Mouse (Mus musculus) monocyte, adult 5-6 weeks (primary cell): Measurements from ENCODE around the gene Gldc. TPM values are rescaled to one million over a fixed set of nuclear protein-coding genes. Genes with fewer than 3 reads are reported as not detected.

Experiments used
- ATAC-seq: fragments of 153-309, 156-312 bp; replicated peaks from 2 replicates; pipeline ENCODE4 v1.8.0; 2017; ENCODE audit warnings: mild to moderate bottlenecking; ENCODE audit not compliant: low TSS enrichment, insufficient number of reproducible peaks, severe bottlenecking, poor library complexity, low FRiP score
- total RNA-seq: library from RNA; stranded (forward); fragments of 200-1000, 200-491, 200-594 nt; gene quantifications from 3 replicates; pipeline ENCODE4 v1.2.3, GENCODE M21; 2017

The Gldc gene
- total RNA-seq, 1 experiment from 2014 or later = not detected

DNA sequence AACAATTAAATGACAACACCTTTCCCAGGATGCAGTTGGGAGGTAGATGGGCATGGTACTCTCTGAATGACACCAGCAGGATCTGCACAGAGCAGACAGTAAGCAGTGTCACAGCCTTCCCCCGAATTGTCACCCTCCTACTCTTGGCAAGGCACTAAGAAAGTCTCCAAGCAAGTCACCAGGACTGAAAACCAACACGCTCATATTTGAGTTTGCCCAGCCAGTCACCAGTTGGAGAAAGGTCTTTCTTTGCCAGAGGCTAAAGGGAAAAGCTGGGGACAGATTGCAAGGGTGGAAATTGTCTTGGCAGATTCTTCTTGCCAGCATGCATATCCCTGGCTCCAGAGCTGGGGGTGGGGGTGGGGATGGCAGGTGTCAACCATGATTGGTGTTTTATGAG lies 11.0 kb downstream of the Gldc start:
- no peak for ATAC-seq

GRCm38 (mm10) chr19:30162808-30163207 lies 12.4 kb downstream of the Gldc start:
- ATAC-seq = no peak

DNA sequence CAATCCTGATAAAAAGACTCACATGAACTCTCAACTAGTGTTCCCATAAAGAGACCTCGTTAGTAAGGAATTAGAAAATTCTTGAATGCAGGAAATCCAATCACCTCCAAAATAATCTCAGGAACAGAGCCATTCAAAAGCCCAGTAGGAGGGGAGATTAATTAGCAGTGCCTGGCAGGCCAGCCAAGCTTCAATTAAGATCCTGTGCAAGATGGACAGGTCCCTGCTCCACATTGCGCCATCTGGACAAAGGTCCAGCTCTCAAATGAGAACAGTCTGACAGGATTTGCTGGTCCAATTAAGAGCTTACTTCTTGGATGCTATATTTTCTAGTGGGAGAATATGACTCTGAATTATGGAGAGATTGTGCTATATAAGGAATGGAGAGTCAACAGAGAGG lies 15.2 kb downstream of the Gldc start:
- no peak for ATAC-seq

DNA sequence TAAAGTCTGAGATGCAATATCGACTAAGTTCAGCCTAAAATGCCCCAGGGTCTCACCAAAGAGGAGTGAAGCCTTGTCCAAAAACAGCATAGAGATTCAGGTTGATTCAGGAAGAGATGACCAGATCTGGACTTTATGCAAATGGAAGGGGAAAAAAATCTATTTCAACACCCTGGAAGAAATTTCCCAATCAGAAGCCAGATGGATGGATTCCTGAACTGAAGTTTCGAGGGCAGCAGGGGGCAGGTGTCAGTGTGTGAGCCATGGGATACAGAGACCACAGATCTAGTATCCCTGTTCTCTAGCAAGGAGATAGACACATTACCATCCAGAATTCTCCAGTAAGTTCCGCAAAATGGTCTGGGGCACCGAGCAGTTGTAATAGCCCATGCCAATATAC lies 17.0 kb downstream of the Gldc start:
- no peak for ATAC-seq

GRCm38 (mm10) chr19:30157031-30157687 lies 18.1 kb downstream of the Gldc start:
- ATAC-seq = no peak

- no peak for ATAC-seq
These were observed 21.5 kb downstream of the Gldc start for GRCm38 (mm10) chr19:30153729-30154128.

DNA sequence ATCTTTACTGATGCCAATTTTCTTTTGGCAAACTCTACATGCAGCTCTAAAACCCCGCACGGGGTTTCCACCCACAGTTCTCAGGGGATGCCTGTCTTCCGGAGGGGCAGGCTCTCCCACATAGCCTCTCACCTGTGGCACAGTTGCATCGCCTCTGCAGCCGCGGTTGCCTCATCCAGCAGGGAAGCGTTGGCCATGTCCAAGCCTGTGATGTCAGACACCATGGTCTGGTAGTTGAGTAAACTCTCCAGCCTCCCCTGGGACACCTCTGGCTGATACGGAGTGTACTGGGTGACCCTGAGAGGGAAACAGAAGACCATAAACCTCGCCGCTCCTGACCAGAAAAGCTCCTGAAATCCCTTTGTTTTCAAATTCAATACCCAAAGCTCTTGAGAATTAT lies 23.9 kb downstream of the Gldc start:
- no peak for ATAC-seq

DNA sequence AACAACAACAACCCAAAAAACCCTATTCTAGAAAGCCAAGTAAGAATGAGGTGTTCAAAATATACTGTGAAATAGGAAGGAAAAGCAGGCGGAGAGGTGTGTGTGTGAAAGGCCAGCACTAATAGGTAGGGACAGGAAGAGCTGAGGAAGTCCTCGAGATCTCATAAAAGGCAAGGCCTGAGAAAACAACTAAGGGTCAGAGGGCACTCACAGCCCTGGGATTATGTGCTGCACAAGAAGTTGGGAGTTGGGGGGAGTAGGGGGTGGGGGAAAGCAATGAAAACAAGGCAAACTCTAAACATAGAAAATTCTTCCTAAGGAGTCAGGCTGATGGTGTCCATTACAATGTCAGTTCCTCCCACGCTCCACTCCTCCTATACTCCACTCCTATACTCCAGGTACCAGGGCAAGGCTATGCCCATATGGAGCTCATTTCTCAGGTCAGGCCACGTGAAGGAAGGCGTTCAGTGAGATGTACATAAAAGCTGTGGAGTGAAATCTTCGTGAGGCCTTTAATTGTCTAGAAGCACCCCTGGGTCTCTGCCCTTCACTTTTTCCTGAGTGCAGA lies 25.9 kb downstream of the Gldc start:
- ATAC-seq = no peak

DNA sequence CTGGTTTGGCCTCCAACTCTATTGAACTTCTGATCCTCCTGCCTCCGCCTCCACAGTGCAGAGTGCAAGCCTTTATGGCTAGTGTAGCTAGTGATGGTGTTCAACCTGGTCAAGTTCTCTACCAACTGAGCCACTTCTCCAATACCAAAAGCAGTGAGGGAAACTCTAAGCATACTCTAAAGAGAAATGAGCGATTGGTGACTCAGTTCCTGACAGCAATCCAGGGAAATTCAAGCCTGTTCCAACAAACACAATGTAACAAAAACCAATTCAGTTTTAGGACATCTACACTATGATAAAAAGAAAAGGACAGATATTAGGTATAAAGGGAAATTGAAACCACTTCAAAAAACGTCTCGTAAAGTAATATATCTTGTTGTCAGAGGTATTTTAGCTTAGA lies 27.9 kb downstream of the Gldc start:
- no peak for ATAC-seq

DNA sequence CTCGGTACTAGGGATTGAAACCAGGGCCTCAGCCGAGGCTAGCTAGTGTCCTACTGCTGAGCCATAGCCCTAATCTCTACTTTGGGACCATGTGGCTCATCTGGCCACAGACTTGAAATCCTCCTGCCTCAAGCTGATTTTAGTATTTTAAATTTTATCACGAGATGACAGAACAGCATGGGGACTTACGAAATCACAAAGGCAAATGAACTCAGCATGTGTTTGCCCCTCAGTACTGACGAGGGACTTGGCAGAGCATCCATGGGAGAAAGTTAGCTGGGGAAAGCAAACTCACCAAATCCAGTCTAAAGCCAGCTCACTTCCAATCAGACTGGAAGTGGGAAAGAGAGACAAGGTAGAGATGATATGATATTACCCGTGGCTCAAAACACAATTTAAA lies 28.5 kb downstream of the Gldc start:
- ATAC-seq = no peak

DNA sequence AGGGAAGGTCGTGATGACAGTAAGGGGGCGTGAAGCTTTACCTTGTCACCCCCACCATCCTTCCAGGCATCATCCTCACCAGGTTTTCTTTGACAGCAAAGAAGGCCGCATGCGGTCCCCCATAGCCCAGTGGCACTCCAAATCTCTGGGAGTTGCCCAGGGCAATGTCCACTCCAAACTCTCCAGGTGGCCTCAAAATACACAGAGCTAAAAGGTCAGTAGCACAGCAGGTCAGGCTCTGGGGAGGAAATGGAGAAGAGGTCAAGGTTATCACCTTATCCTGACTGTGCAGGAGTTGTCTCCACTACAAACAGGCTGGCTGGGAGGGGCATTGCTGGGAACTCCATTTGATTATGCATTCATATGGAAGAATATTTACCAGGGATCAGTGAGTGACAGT lies 30.1 kb downstream of the Gldc start:
- ATAC-seq = no peak

GRCm38 (mm10) chr19:30136308-30136707 lies 38.9 kb downstream of the Gldc start:
- ATAC-seq = no peak

GRCm38 (mm10) chr19:30128177-30128576 lies 47.1 kb downstream of the Gldc start:
- ATAC-seq = no peak

GRCm38 (mm10) chr19:30125670-30126059 lies 49.6 kb downstream of the Gldc start:
- ATAC-seq = no peak

DNA sequence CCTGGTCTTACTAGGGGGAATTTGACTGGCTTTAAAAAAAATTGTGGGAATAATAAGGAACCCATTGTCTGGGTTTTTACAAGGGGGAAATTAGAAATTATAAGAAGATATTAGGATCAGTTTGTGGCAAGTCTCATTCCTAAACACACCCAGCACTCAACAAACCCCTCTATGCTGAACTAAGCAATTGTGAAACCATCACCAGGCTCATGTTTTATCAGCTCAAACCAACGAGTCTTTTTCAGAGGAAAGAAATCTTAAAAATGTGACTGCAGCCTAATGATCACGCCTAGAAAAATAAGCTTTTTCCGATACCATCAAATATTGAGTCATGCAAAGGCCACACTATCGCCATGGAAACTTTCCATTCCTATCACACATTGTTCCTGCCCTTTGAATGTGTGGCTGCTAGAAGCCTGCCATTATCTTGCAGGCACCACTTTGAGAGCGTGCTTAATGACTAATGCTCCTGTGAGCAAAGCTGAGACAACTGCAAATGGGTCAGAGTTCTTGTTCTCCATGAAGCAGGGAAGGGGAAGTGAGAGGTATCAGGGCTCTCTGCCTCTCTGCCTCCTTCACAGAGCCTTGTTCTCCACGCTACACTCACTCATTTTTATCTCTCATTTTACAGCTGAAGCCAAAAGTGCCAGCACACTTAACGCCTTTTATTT lies 50.1 kb downstream of the Gldc start:
- ATAC-seq = no peak

DNA sequence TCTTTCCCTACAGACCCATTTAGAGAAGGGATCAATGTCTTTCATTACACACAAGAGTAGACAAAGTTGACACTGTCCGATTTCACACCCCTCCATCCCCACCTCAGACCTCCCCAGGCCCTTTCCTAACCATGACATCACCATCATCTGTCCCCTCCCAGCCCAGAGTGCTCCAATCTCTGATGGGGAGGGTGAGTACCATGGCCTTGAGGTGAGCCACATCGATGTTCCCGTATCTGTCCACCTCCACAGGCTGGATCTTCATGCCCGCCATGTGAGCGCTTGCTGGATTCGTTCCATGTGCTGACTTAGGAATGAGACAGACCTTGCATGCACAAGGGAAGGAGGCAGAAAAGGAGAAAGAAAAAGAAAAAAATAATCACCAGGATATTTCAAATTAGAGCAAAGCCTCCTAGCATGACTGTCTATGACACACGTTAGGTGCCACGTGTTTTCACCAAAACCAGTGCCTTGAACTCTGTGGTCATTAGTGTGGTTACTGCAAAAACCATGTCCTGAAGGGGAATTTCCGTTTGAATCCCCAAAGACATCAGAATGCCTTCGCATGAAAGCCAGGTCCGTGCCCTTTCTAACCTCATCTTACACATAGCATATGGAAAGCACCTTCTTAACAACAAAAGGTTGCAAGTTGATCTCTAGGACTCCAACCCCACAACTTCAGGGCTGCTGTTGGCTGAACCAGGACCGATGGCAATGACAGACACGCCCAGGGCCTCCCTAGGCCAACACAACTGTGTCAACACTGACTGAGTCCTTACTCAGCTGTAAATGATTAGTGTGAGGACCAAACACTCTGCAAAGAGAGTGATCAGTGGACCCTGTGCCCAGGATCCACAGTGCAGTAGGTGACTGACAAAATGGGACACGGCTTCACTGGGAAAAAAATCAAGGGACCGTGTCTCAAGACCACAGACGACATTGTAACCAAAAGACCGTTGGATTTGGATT lies 56.6 kb downstream of the Gldc start:
- ATAC-seq = no peak

DNA sequence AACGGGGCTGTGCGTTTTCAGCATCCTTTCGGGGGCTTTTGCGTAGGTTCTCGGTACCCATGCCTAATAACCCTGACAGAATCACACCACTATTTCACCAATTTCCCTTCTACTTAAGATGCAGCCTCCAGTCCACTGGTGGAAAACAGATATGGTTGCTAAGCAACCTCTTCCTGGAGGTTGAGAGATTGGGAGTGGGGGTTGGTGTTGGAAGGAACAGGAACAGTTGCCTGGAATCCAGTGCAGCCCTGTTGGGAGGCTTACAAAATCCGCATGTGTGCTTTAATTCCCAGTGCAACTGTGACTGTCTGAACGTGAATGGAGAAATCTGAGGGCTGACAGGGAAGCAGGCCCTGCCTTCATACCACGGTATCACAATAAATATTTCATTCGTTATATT lies 57.5 kb downstream of the Gldc start:
- ATAC-seq = no peak

GRCm38 (mm10) chr19:30117241-30117640 lies 58.0 kb downstream of the Gldc start:
- no peak for ATAC-seq

DNA sequence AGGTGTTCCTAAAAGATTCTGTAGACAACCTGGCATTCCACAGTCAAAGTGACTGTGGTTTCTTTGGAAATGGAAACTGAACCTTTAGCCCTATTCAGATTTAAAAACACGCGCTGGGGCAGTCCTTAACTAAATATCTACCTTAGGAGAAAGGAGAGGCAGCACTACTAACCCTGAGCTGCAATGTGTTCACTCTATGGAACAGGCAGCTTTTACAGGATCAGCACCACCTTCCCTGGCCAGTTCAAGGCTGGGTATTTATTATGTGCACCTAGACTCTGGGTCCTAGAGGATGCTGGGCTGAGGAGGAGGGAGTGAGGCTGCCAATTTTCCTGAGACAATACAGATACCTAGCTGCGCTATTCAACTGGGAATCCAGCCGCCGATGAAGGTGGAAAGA lies 59.6 kb downstream of the Gldc start:
- no peak for ATAC-seq
